Mouse (Mus musculus): ENCODE measurements around the gene Fitm2. TPM values are rescaled to one million over a fixed set of nuclear protein-coding genes. Genes with fewer than 3 reads are reported as not detected.
"Not testable (repeated sequence)": the region's sequence is repeated elsewhere in the genome, so short reads cannot be mapped to it uniquely, and the experiment has no call there.

Fitm2 gene
- polyA plus RNA-seq, 1 experiment from 2014 or later = 3.8 TPM

DNA sequence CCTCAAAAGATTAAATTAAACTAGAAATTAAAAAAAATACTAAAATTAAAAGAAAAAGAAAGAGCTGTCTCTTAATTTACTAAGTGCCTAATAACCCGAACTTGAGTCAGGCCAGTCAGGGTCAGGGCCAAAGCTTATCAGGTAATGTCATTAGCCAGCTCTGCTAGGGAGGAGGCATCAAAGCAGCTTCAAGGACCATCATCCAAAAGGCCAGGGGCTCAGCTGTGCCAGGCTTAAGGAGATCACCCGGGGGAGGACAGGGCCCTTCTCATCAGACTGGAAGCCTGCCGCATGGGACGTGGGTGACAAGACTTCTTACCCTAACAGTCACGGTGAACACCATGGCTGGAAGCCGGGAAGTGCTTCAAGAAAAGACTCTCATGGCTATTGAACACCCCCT is 4.8 kb downstream of the Fitm2 start:
- H3K27me3 ChIP-seq (ENCODE audit: control insufficient read depth, insufficient read depth, low read depth, low read length) = no peaks in the 10 kb centered on the region
- peaks cover 2% of the 10 kb centered on the region; the same call in 1 of the 2 replicates for H3K36me3 ChIP-seq (ENCODE audit: control insufficient read depth, insufficient read depth)
- no peak for ATAC-seq (ENCODE audit: low read depth)
- H3K9me3 ChIP-seq (replicated peaks; ENCODE audit: control insufficient read depth, low read length) = no peaks in the 10 kb centered on the region
- no peak overlapping the region for H3K27ac ChIP-seq (ENCODE audit: low read length)
- whole genome bisulfite sequencing (ENCODE audit: insufficient replicate concordance) = 83% methylated on average over 6 of the region's 6 CpGs
- peaks cover 8% of the 10 kb centered on the region for H3K4me1 ChIP-seq (ENCODE audit: control insufficient read depth, low read depth, low read length)
- H3K9ac ChIP-seq (ENCODE audit: low read depth, low read length) = no peak overlapping the region
- no peak overlapping the region for H3K4me3 ChIP-seq (ENCODE audit: low read depth, low read length)
- no peak overlapping the region for H3K4me2 ChIP-seq (ENCODE audit: low read depth, low read length)

GRCm38 (mm10) chr2:163466771-163467170 is 5.7 kb downstream of the Fitm2 start:
- 55% methylated on average over 8 of the region's 8 CpGs for WGBS (ENCODE audit: insufficient replicate concordance)
- ATAC-seq (ENCODE audit: low read depth) = no peak
- no peak overlapping the region for H3K4me3 ChIP-seq (ENCODE audit: low read depth, low read length)
- H3K4me1 ChIP-seq (ENCODE audit: control insufficient read depth, low read depth, low read length) = peaks cover 6% of the 10 kb centered on the region
- peaks cover 2% of the 10 kb centered on the region; the same call in 1 of the 2 replicates for H3K36me3 ChIP-seq (ENCODE audit: control insufficient read depth, insufficient read depth)
- H3K4me2 ChIP-seq (ENCODE audit: low read depth, low read length) = no peak overlapping the region
- no peak overlapping the region for H3K9ac ChIP-seq (ENCODE audit: low read depth, low read length)
- no peaks in the 10 kb centered on the region for H3K27me3 ChIP-seq (ENCODE audit: control insufficient read depth, insufficient read depth, low read depth, low read length)
- H3K27ac ChIP-seq (ENCODE audit: low read length) = no peak overlapping the region
- H3K9me3 ChIP-seq (replicated peaks; ENCODE audit: control insufficient read depth, low read length) = no peaks in the 10 kb centered on the region

GRCm38 (mm10) chr2:163464562-163464961 is 7.9 kb downstream of the Fitm2 start:
- no peaks in the 10 kb centered on the region for H3K9me3 ChIP-seq (replicated peaks; ENCODE audit: control insufficient read depth, low read length)
- peaks cover 2% of the 10 kb centered on the region; the same call in 1 of the 2 replicates for H3K36me3 ChIP-seq (ENCODE audit: control insufficient read depth, insufficient read depth)
- no peak overlapping the region for H3K4me3 ChIP-seq (ENCODE audit: low read depth, low read length)
- no peaks in the 10 kb centered on the region; the same call in 1 of the 2 replicates for H3K4me1 ChIP-seq (ENCODE audit: control insufficient read depth, low read depth, low read length)
- no peak overlapping the region for H3K4me2 ChIP-seq (ENCODE audit: low read depth, low read length)
- WGBS (ENCODE audit: insufficient replicate concordance) = 63% methylated on average over 6 of the region's 6 CpGs
- no peak for ATAC-seq (ENCODE audit: low read depth)
- no peak overlapping the region for H3K9ac ChIP-seq (ENCODE audit: low read depth, low read length)
- no peaks in the 10 kb centered on the region; the same call in 1 of the 2 replicates for H3K27me3 ChIP-seq (ENCODE audit: control insufficient read depth, insufficient read depth, low read depth, low read length)
- H3K27ac ChIP-seq (ENCODE audit: low read length) = no peak overlapping the region

DNA sequence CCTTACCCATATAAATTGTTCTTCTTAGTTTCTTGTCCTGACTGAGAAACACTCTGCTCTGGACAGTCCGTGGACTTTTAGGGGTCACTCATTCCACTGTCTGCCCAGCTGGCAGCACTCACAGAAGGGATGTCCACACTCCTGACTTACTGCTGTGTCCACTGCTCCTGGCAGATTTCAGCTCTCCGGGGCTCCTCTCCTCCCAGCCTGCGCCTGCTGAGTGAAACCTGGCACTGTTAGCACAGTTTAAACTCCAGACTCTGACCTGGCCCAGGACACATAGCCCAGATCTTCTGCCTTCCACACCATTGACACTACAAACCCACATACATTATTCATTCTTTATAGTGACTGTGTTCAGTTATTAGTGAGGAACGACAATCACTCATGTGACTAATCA is 8.4 kb downstream of the Fitm2 start:
- H3K4me3 ChIP-seq (ENCODE audit: low read depth, low read length) = no peak overlapping the region
- H3K27me3 ChIP-seq (ENCODE audit: control insufficient read depth, insufficient read depth, low read depth, low read length) = peaks cover 4% of the 10 kb centered on the region
- ATAC-seq (ENCODE audit: low read depth) = no peak
- no peak overlapping the region for H3K9ac ChIP-seq (ENCODE audit: low read depth, low read length)
- H3K36me3 ChIP-seq (ENCODE audit: control insufficient read depth, insufficient read depth) = peaks cover 2% of the 10 kb centered on the region; the same call in 1 of the 2 replicates
- no peak overlapping the region for H3K27ac ChIP-seq (ENCODE audit: low read length)
- no peaks in the 10 kb centered on the region for H3K9me3 ChIP-seq (replicated peaks; ENCODE audit: control insufficient read depth, low read length)
- H3K4me2 ChIP-seq (ENCODE audit: low read depth, low read length) = no peak overlapping the region
- no peaks in the 10 kb centered on the region; the same call in 1 of the 2 replicates for H3K4me1 ChIP-seq (ENCODE audit: control insufficient read depth, low read depth, low read length)
- WGBS (ENCODE audit: insufficient replicate concordance) = 51% methylated on average over 4 of the region's 4 CpGs

GRCm38 (mm10) chr2:163463251-163463769 is 9.1 kb downstream of the Fitm2 start:
- H3K4me2 ChIP-seq (ENCODE audit: low read depth, low read length) = no peak overlapping the region
- H3K27me3 ChIP-seq (ENCODE audit: control insufficient read depth, insufficient read depth, low read depth, low read length) = peaks cover 9% of the 10 kb centered on the region
- no peaks in the 10 kb centered on the region; the same call in 1 of the 2 replicates for H3K4me1 ChIP-seq (ENCODE audit: control insufficient read depth, low read depth, low read length)
- H3K4me3 ChIP-seq (ENCODE audit: low read depth, low read length) = no peak overlapping the region
- peaks cover 2% of the 10 kb centered on the region; the same call in 1 of the 2 replicates for H3K36me3 ChIP-seq (ENCODE audit: control insufficient read depth, insufficient read depth)
- no peaks in the 10 kb centered on the region for H3K9me3 ChIP-seq (replicated peaks; ENCODE audit: control insufficient read depth, low read length)
- 45% methylated on average over 10 of the region's 10 CpGs for WGBS (ENCODE audit: insufficient replicate concordance)
- H3K27ac ChIP-seq (ENCODE audit: low read length) = no peak overlapping the region
- ATAC-seq (ENCODE audit: low read depth) = no peak
- H3K9ac ChIP-seq (ENCODE audit: low read depth, low read length) = no peak overlapping the region

- ATAC-seq (ENCODE audit: low read depth) = no peak
- Histone ChIP-seq H3K27me3 (ENCODE audit: control insufficient read depth, insufficient read depth, low read depth, low read length) (peaks cover 9% of the 10 kb centered on the region), H3K4me1 (ENCODE audit: control insufficient read depth, low read depth, low read length) (no peaks in the 10 kb centered on the region; the same call in 1 of the 2 replicates), H3K4me3 (ENCODE audit: low read depth, low read length) (no peak overlapping the region), H3K9ac (ENCODE audit: low read depth, low read length) (no peak overlapping the region), H3K9me3 (replicated peaks; ENCODE audit: control insufficient read depth, low read length) (no peaks in the 10 kb centered on the region), H3K36me3 (ENCODE audit: control insufficient read depth, insufficient read depth) (no peaks in the 10 kb centered on the region), H3K4me2 (ENCODE audit: low read depth, low read length) (no peak overlapping the region), H3K27ac (ENCODE audit: low read length) (no peak overlapping the region)
- WGBS (ENCODE audit: insufficient replicate concordance) = 64% methylated on average over 11 of the region's 11 CpGs
Measured at GRCm38 (mm10) chr2:163462801-163463200, 9.6 kb downstream of the Fitm2 start.

- Histone ChIP-seq H3K4me1 (ENCODE audit: control insufficient read depth, low read depth, low read length) (no peaks in the 10 kb centered on the region; the same call in 1 of the 2 replicates), H3K36me3 (ENCODE audit: control insufficient read depth, insufficient read depth) (no peaks in the 10 kb centered on the region), H3K27me3 (ENCODE audit: control insufficient read depth, insufficient read depth, low read depth, low read length) (peaks cover 9% of the 10 kb centered on the region), H3K9me3 (replicated peaks; ENCODE audit: control insufficient read depth, low read length) (no peaks in the 10 kb centered on the region), H3K9ac (ENCODE audit: low read depth, low read length) (no peak overlapping the region), H3K27ac (ENCODE audit: low read length) (no peak overlapping the region), H3K4me3 (ENCODE audit: low read depth, low read length) (no peak overlapping the region), H3K4me2 (ENCODE audit: low read depth, low read length) (no peak overlapping the region)
- 56% methylated on average over 5 of the region's 5 CpGs for WGBS (ENCODE audit: insufficient replicate concordance)
- ATAC-seq (ENCODE audit: low read depth) = no peak
Measured at GRCm38 (mm10) chr2:163462386-163462785, 10.0 kb downstream of the Fitm2 start.

DNA sequence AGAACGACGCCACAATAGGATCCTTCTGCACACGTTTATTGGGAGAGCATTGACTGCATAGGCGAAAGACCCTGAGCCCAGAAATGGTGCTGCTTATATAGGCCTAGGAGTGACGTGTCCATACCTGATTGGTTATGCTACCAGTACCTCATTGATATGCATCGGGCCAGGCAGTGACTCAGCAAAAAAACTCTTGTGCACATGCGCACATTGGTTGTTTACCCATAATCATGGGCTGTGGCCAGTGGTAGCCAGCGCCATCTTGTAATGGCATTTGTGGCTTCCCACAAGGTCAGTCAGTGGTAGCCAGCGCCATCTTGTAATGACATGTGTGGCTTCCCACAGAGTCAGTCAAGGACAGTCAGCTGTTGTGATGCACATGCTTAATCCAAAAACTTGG is 11.1 kb downstream of the Fitm2 start:
- not testable (repeated sequence) for H3K4me1 ChIP-seq (ENCODE audit: control insufficient read depth, low read depth, low read length); H3K4me3 ChIP-seq (ENCODE audit: low read depth, low read length); H3K4me2 ChIP-seq (ENCODE audit: low read depth, low read length); H3K27me3 ChIP-seq (ENCODE audit: control insufficient read depth, insufficient read depth, low read depth, low read length); H3K36me3 ChIP-seq (ENCODE audit: control insufficient read depth, insufficient read depth); ATAC-seq (ENCODE audit: low read depth); H3K27ac ChIP-seq (ENCODE audit: low read length); H3K9ac ChIP-seq (ENCODE audit: low read depth, low read length); H3K9me3 ChIP-seq (replicated peaks; ENCODE audit: control insufficient read depth, low read length)
- WGBS (ENCODE audit: insufficient replicate concordance) = 76% methylated on average over 9 of the region's 9 CpGs

- no peak for ATAC-seq (ENCODE audit: low read depth)
- H3K27me3 ChIP-seq (ENCODE audit: control insufficient read depth, insufficient read depth, low read depth, low read length) = peaks cover 9% of the 10 kb centered on the region
- no peak overlapping the region for H3K27ac ChIP-seq (ENCODE audit: low read length)
- no peaks in the 10 kb centered on the region for H3K36me3 ChIP-seq (ENCODE audit: control insufficient read depth, insufficient read depth)
- no peak overlapping the region for H3K4me3 ChIP-seq (ENCODE audit: low read depth, low read length)
- H3K4me2 ChIP-seq (ENCODE audit: low read depth, low read length) = no peak overlapping the region
- no peaks in the 10 kb centered on the region; the same call in 1 of the 2 replicates for H3K4me1 ChIP-seq (ENCODE audit: control insufficient read depth, low read depth, low read length)
- WGBS (ENCODE audit: insufficient replicate concordance) = 71% methylated on average over 8 of the region's 8 CpGs
- H3K9me3 ChIP-seq (replicated peaks; ENCODE audit: control insufficient read depth, low read length) = no peaks in the 10 kb centered on the region
- no peak overlapping the region for H3K9ac ChIP-seq (ENCODE audit: low read depth, low read length)
Measured at GRCm38 (mm10) chr2:163460622-163461021, 11.8 kb downstream of the Fitm2 start.
